Mouse (Mus musculus) monocyte, adult 59 days (primary cell): ENCODE data around the gene Ufm1. TPM values are rescaled to one million over a fixed set of nuclear protein-coding genes. Genes with fewer than 3 reads are reported as not detected.

Experiments used
- total RNA-seq, 2 experiments: library from RNA; stranded (reverse); gene quantifications; one replicate each; pipeline ENCODE4 v1.2.4; 2023

Ufm1 gene
- 10 to 100 TPM; 58.1 to 69.3 TPM for total RNA-seq

GRCm38 (mm10) chr3:53863383-53864220, at the start of gene Ufm1:
Ufm1 (minus strand) TSS chr3:53863830.

DNA sequence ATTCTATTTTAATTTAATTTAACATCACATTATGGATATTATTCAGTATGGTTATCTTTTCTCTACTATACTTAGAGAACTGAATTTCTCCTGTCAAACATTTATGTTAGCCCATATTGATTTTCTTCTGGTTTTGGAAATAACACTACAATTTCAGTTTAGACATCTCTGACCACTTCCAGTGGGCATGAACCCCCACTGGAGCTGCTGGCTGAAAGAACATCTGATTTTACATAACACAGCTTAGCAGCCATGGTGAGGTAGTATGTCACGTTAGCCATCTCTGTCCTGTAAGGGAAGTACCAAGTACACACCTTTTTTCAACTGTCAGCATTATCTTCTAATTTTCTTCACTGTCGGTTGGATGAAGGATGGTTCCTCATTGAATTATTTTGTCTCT, 18.8 kb downstream of the Ufm1 start, which contains the start of gene Gm10985:
Gm10985 (plus strand) TSS at position 301 of the 400 bp plus-strand sequence.

Other genes with a start within 250 kb of the Ufm1 start
- gene Frem2, start 206.5 kb downstream of the Ufm1 start, total RNA-seq: not detected
- gene Gm10985, start 18.7 kb downstream of the Ufm1 start, total RNA-seq: not detected